Comparison of ENCODE assay signal across 1 mouse cellular context in the genomic region with DNA sequence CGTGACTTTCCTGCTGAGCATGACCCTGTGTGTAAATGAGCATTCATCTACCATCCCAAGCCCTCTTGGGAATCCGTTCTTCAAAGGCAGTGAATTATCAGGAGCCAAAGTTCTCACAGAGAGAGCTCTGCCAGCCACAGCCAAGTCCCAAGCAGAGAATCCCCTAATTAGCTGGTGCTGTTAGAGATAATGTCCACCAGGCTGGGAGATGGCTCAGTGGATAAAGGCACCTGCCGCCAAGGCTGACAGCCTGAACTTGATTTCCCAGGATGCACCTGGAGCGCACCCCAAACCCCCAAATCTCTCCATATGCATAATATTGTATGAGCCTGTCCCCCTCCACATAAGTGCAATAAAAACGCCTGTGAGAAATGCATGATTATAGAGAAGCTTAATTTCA.
TF ChIP-seq lines count a peak whose summit lies in the region.

No protein-coding gene starts in this region.

TF ChIP-seq in CH12.LX, 34 proteins besides CTCF, POLR2A, EP300 and RAD21:
- TF ChIP-seq CHD2 (IDR thresholded peaks at IDR 0.05; ENCODE audit: low read length): no peak
- no peak for TF ChIP-seq USF2 (conservative IDR thresholded peaks at IDR 0.05; ENCODE audit: low read depth, low read length)
- no peak for TF ChIP-seq KAT2A (IDR thresholded peaks at IDR 0.05; ENCODE audit: insufficient replicate concordance, low read length)
- TF ChIP-seq MAFK (IDR thresholded peaks at IDR 0.05; ENCODE audit: insufficient replicate concordance, low read length): no peak
- no peak for TF ChIP-seq E2F4 (IDR thresholded peaks at IDR 0.05; ENCODE audit: insufficient replicate concordance, low read depth, low read length)
- no peak for TF ChIP-seq SIN3A (IDR thresholded peaks at IDR 0.05; ENCODE audit: low read length)
- TF ChIP-seq IRF4 (IDR thresholded peaks at IDR 0.05; ENCODE audit: low read depth, low read length): no peak
- no peak for TF ChIP-seq NELFE (IDR thresholded peaks at IDR 0.05; ENCODE audit: low read depth, low read length)
- no peak for TF ChIP-seq TCF12 (IDR thresholded peaks at IDR 0.05; ENCODE audit: low read depth, low read length)
- TF ChIP-seq JUN (IDR thresholded peaks at IDR 0.05; ENCODE audit: insufficient read depth, low read depth, low read length): no peak
- no peak for TF ChIP-seq SMC3 (IDR thresholded peaks at IDR 0.05; ENCODE audit: low read depth, low read length)
- no peak for TF ChIP-seq MYC (IDR thresholded peaks at IDR 0.05; ENCODE audit: low read depth, low read length)
- TF ChIP-seq ZNF384 (IDR thresholded peaks at IDR 0.05; ENCODE audit: low read depth, low read length): no peak
- TF ChIP-seq CHD1 (IDR thresholded peaks at IDR 0.05; ENCODE audit: low read depth, low read length): no peak
- TF ChIP-seq BHLHE40 (IDR thresholded peaks at IDR 0.05; ENCODE audit: low read depth, low read length): no peak
- TF ChIP-seq NRF1 (IDR thresholded peaks at IDR 0.05; ENCODE audit: low read depth, low read length): no peak
- no peak for TF ChIP-seq ZC3H11A (IDR thresholded peaks at IDR 0.05; ENCODE audit: low read depth, low read length)
- no peak for TF ChIP-seq ETS1 (conservative IDR thresholded peaks at IDR 0.05; ENCODE audit: low read depth, low read length)
- TF ChIP-seq UBTF (IDR thresholded peaks at IDR 0.05; ENCODE audit: low read depth, low read length): no peak
- TF ChIP-seq PAX5 (IDR thresholded peaks at IDR 0.05; ENCODE audit: low read length): no peak
